Mouse (Mus musculus) MEL (cell line): Measurements from ENCODE around the gene Ramac.

Experiments
- CHD2 ChIP-seq: IDR thresholded peaks from 2 replicates; pipeline ENCODE4 v1.6.1; 2011; ENCODE audit warnings: low read length, improper control_type of control experiment
- CTCF ChIP-seq, 3 experiments: IDR thresholded peaks in 2 of 3; conservative IDR thresholded peaks in 1 of 3; 2 replicates each; pipeline ENCODE4 v1.5.1; 2011 to 2012; ENCODE audit warnings: low read length in 3 of 3, low read depth in 2 of 3, mild to moderate bottlenecking in 2 of 3, improper control_type of control experiment in 1 of 3, inconsistent platforms in 1 of 3, mixed read lengths in 1 of 3, moderate library complexity in 1 of 3; ENCODE audit not compliant: control insufficient read depth in 1 of 3, insufficient read depth in 1 of 3, poor library complexity in 1 of 3, severe bottlenecking in 1 of 3
- ZKSCAN1 ChIP-seq: IDR thresholded peaks from 2 replicates; pipeline ENCODE4 v1.6.1; 2012; ENCODE audit warnings: low read depth, mild to moderate bottlenecking, inconsistent platforms, low read length, improper control_type of control experiment, moderate library complexity
- ZNF384 ChIP-seq: IDR thresholded peaks from 2 replicates; pipeline ENCODE4 v1.6.1; 2012; ENCODE audit warnings: low read depth, mild to moderate bottlenecking, inconsistent platforms, low read length, improper control_type of control experiment

- TF ChIP-seq CTCF (IDR thresholded peaks at IDR 0.05 in 2 of 3, conservative IDR thresholded peaks at IDR 0.05 in 1 of 3; ENCODE audit: control insufficient read depth in 1 of 3, insufficient read depth in 1 of 3, low read depth in 2 of 3, low read length in 3 of 3, poor library complexity in 1 of 3, severe bottlenecking in 1 of 3) (no peak), ZKSCAN1 (no peak), CHD2 (no peak), ZNF384 (no peak)
Observed at GRCm38 (mm10) chr7:81727716-81728115, 35.0 kb upstream of the Ramac start.
